Mouse (Mus musculus) brain, adult 2 months (tissue): ENCODE data around the gene Agbl5.
"Not testable (repeated sequence)": the region's sequence is repeated elsewhere in the genome, so short reads cannot be mapped to it uniquely, and the experiment has no call there.

ENCODE experiments used
- DNase-seq: peaks from one replicate; pipeline ENCODE4 v3.0.0; 2011; ENCODE audit warnings: low read depth, low spot score

Agbl5 gene

GRCm38 (mm10) chr5:30888337-30889087 lies at the start of gene Agbl5:
TSS of gene Agbl5 (plus strand) at chr5:30888694.
- DNase-seq: peak; percentile 97

GRCm38 (mm10) chr5:30839731-30840130 lies 48.8 kb upstream of the Agbl5 start:
- no peak for DNase-seq

- DNase-seq: no peak
These were observed 46.6 kb upstream of the Agbl5 start for GRCm38 (mm10) chr5:30841896-30842295.

- peak; percentile 38 for DNase-seq
These were observed 38.5 kb upstream of the Agbl5 start for GRCm38 (mm10) chr5:30849891-30850555.

- DNase-seq: no peak
These were observed 38.0 kb upstream of the Agbl5 start for GRCm38 (mm10) chr5:30850556-30850925.

- peak; percentile 65 for DNase-seq
These were observed 35.0 kb upstream of the Agbl5 start for GRCm38 (mm10) chr5:30853522-30853921.

- DNase-seq: no peak
These were observed 32.8 kb upstream of the Agbl5 start for GRCm38 (mm10) chr5:30855674-30856073.

- DNase-seq: no peak
These were observed 32.4 kb upstream of the Agbl5 start for GRCm38 (mm10) chr5:30856124-30856523.

GRCm38 (mm10) chr5:30863852-30864251 lies 24.6 kb upstream of the Agbl5 start:
- no peak for DNase-seq

- DNase-seq: no peak
These were observed 24.2 kb upstream of the Agbl5 start for GRCm38 (mm10) chr5:30864322-30864721.

GRCm38 (mm10) chr5:30866871-30867270 lies 21.6 kb upstream of the Agbl5 start:
- no peak for DNase-seq

GRCm38 (mm10) chr5:30867712-30868111 lies 20.8 kb upstream of the Agbl5 start, which contains the start of gene Tmem214:
TSS of gene Tmem214 (plus strand) at chr5:30868012.
- no peak for DNase-seq

GRCm38 (mm10) chr5:30868981-30869380 lies 19.5 kb upstream of the Agbl5 start:
- no peak for DNase-seq

GRCm38 (mm10) chr5:30869405-30870130 lies 18.9 kb upstream of the Agbl5 start:
- peak; percentile 94 for DNase-seq

- no peak for DNase-seq
These were observed 18.4 kb upstream of the Agbl5 start for GRCm38 (mm10) chr5:30870131-30870406.

- DNase-seq: no peak
These were observed 15.9 kb upstream of the Agbl5 start for GRCm38 (mm10) chr5:30872574-30872973.

- no peak for DNase-seq
These were observed 14.1 kb upstream of the Agbl5 start for GRCm38 (mm10) chr5:30874365-30874764.

- peak; percentile 45 for DNase-seq
These were observed 9.9 kb upstream of the Agbl5 start for GRCm38 (mm10) chr5:30878616-30879015.

GRCm38 (mm10) chr5:30879347-30879943 lies 9.0 kb upstream of the Agbl5 start:
- no peak for DNase-seq

GRCm38 (mm10) chr5:30881839-30882238 lies 6.7 kb upstream of the Agbl5 start:
- not testable (repeated sequence) for DNase-seq

- no peak for DNase-seq
These were observed 2.3 kb upstream of the Agbl5 start for GRCm38 (mm10) chr5:30886209-30886608.

GRCm38 (mm10) chr5:30886731-30887130 lies 1.8 kb upstream of the Agbl5 start:
- DNase-seq: no peak
